Mouse (Mus musculus) cerebellum, adult 9-10 months (tissue): ENCODE measurements at regions not wholly inside any gene's neighbourhood (a gene's known extent, or its start where the extent isn't known, plus 50 kb on each side); places are given as distances from the start of the nearest gene placed in this dataset.

Experiments used
- DNase-seq: peaks from one replicate; pipeline ENCODE4 v3.0.0; 2022

DNA sequence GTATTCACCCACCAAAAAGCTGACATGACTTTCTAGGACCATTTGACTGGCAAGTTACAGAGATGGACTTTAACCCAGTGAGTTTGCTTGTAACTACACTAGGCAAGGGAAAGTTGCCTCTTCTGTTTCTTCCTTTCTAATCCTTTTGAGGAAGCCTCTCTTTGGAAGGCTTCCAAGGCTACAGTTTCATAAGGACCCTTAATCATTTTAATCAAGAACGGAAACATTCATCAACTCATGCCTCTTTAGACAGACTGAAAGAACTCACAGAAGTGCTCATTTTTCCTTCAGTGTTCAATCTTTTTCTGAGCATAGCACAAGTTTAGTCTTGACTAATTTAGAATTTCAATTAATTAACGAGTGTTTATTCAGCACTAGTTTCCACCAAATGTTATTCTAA, 84.2 kb downstream of the Ddx1 start:
- DNase-seq: no peak

DNA sequence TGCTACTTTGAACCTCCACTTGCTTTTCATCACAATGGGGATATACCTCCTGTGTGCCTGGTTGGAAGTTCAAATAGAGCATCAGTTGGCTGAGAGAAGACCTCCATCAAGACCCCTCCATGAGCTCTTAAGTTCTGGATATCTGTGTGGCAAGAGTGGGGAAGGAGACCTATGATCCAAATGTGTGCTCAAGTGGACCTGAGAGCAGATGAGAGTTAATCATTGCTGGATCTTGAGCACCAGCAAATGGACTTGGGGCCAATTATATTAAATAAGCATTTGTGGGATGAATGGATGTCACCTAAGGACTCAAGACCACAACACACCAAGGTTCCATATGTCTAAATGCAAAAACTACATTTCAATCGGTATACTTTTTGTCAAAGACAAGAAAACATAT, 88.0 kb downstream of the Ddx1 start:
- no peak for DNase-seq

DNA sequence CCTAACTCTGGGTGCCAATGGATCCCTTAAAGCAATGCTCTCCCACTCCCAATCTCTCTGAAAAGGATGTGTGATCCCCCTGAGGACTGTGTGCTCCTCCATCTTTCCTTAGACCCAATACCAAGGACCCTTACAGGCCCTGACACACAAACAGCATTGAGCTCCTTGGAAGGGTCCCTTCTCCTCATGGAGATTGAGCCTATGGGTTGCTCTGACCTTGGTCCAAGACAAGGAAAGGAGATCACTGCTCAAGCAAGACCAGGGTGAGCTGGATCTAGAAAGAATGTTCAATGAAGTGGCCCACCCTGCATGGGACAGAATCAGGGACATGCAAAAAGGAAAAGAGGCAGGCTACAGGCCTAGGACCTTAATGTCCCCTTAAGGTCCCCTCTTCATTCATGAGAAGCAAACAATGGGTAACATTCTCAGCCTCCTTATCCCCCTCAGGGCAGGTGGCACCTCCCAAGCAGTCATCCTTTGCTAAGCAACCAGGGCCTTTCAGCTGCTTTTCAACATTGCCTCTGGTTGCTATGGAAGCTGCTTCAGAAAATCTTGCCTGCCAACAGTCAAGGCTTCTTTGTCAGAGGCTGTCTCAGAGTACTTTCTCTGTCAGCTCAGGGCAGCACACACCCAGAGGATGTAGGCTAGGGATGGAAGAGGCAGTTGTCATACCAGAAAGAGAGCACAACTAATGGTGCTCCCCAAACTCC, 89.5 kb downstream of the Ddx1 start:
- DNase-seq: no peak

DNA sequence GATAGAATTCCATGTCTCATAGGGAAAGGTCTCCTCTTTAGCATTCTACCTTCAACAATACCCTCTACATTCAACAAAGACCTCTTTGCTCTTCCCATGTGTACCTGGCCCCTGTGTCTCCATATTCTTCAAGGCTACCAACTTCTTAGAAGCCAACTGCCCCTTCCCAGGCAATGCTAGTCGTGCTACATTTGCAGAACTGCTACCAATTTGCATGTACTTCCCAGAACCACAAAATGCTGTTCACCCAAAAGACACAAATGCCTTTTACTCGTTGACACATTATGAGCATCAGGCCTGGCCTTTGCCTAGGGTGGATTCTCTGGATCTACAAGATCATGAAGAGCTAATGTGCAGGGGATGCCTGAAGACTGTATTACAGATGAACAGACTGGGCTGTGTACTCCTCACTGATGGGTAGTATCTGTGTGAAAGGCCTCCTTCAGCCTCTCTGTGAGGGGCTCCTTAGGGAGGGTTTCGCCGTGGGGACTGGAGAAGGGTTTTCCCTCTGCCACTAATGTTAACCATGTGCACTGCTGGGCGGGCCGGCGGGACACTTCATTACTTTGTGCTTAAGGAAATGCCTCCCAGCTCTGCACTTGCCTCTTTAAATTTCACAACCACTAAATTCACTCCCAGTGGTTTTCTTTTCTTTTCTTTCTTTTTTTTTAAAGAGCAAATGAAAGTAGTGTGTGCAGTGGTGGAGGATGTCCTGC, 91.2 kb downstream of the Ddx1 start:
- DNase-seq: no peak

DNA sequence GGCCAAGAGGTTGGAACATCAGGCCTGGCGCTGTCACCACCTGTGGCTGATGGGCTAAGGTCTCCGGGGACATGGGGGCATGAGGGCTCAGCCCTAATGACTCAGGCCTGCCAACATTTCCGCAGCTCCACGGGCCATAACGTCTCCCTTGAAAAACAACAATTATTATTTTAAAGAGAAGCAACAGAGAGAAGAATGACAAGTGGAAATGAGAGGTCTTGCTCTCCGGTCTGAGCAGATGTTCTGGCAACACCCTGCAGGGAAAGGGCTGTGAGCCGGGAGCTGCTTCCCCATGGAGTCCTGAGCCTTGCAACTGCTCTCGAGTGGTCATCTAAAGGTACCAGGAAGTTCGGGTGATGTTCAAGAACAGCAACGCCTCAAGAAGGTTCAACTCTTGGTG, 91.9 kb downstream of the Ddx1 start:
- DNase-seq: no peak

DNA sequence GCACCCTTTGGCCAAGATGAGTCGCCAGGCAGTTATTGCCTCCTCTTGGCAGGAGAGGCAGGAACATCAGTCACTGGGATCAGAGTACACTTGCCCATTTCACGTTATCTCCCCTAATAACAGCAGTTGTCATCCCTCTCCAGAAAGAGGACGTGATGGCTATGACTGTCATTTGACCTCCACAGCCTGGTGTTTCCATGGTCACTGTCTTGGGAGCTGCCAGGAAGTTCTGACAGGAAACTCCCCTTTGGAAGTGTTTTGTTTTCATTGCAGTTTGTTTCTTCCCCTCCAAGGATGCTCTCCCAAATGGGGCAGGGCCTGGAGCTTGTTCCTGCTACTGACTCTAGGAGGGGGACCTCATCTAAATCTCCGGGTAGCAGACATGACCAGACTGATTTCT, 98.3 kb downstream of the Ddx1 start:
- no peak for DNase-seq

DNA sequence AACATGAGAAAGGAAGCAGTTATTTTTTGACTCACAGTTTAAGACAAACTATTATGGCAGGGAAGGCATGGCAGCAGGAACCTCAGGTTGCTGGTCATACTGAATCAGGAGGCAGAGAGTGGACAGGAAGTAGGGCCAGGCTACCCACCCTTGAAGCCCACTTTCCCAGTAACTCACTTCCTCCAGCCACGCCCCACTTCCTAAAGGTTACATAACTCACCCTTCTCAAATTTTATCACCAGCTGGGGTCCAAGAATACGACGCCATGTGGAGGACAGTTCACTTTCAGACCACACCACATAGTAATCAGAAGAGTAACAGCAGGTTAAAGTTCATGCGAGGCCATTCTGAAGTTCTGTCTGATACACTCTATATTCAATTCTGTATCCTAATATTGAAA, 101.8 kb downstream of the Ddx1 start:
- no peak for DNase-seq

DNA sequence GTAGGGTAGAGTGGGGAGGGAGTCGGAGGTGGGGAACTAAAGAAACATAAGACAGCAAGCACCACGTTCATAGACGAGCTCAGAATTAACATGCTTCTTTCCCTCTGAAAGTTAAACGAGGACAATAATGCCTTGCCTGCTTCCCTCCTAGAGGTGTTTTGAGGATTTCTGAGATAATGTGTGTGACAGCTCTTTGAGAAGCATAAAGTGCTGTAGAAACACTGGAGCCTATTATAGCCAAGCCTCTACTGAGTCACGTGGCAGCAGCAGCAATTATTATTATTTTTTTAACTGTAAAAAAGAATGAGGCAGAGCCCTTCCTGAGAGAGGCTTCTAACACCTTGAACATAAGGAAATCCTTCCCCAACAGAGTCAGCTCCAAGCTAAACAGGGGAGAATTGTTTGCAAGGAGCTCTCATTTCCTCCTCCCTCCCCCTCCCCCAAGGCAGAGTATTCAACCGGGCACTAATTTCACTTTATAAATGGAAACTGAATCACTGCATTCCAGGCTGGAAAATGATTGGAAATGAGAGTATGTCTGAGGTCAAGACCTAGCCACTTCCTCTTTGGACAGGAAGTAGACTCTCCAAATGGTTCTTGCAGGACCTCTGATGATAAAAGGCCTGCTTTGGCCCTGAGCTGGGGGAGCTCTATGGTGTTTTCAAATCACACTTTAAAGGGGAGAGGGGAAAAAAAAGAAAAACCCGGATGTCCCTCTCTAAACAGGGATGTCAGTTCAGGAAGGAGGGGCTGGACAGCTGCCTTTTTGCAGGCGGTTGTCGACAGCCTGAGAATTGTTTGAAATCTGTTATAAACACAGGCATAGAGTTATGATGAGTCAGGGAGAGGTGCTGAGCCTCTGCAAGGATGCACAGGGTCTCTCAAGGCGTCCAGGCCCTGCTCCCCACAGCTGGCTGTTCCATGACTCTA, 103.6 kb downstream of the Ddx1 start:
- no peak for DNase-seq

DNA sequence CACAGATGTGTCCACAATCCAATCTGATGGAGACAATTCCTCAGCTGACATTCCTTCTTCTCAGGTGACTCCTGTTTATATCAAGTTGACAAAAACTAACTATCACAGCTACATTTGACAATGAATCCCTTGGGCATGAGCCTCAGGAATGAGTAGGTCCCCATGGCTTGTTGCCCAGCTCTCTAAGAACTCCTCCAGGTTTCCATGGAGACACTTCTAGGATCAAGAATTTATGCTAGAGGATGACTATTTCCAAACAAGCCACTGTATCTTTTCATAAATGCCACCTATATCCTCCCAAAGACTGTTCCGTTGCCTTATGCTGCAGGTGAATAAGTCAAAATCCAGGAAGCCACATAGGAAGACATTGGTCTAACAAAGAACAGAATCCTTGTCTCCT, 104.3 kb downstream of the Ddx1 start:
- DNase-seq: no peak

DNA sequence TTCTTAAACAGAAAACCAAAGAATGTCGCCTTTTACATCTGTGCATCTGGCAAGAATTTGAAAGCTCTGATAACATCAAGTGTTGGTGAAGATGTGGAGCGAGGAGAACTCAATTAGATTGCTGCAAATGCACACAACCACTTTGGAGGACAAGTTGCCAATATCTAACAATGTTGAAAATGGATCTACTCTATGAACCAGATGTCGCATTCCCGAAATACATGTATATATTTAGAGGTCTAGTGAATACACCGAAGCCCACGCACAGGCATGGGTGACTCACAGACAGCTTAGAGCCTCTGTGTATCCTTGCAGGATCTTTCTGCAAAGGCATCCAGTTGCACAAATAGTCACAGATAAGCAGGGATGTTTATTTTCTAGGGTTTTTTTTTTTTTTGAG, 108.4 kb downstream of the Ddx1 start:
- no peak for DNase-seq

DNA sequence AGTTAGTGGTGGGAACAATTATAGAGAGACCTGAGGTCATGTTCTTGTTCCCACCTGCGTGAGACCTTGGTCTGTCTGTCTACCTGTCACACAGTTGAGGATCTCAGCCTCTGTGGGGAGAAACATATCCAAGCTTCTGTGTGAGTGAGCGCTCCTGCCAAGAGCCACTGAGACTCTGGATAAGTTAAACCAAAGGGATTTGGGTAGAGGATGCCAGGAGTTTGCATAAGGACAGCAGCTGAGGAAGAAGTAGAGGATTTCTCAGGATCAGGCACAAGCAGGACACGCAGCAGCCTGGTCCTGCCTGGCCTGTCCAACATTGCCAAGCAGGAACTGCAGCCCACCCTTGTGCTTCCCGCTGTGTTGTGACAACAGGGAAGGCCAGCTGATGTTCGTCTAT, 109.8 kb downstream of the Ddx1 start:
- no peak for DNase-seq

DNA sequence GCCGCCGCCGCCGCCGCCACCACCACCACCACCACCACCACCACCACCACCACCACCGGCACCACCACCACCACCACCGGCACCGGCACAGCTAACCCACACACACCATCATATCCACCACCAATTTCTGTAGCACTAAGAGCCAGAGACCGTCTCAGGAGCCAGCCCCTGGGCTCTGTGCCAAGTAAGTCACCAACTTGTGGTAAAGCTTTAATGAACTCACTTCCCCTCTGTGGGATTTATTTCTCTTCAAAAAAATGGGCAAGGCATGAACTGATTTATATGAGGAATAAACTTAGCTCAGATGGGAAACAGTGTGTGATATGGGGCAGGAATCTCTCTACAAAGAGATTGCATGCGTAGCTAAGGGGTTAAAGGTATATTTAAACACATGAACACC, 114.8 kb downstream of the Ddx1 start:
- no peak for DNase-seq

DNA sequence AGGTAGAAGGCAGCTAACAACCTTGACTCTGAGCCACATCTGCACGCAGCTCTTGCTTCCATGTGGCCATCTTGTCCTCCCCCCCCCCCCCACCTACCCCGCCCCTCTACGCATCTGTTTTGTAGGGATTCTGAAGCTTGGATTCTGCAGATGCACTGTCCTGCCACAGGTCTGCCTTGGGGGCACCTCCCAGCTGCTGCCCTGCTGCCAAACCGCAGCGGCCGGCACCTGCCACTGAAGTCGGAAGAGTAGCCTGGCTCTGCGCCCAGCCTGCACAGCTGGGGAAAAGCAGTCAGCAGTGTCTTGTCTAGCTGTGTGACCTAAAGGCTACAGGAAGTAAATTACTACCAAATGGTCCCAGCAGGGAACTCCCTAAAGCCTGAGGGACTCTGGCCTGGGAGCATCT, 119.3 kb downstream of the Ddx1 start:
- no peak for DNase-seq

DNA sequence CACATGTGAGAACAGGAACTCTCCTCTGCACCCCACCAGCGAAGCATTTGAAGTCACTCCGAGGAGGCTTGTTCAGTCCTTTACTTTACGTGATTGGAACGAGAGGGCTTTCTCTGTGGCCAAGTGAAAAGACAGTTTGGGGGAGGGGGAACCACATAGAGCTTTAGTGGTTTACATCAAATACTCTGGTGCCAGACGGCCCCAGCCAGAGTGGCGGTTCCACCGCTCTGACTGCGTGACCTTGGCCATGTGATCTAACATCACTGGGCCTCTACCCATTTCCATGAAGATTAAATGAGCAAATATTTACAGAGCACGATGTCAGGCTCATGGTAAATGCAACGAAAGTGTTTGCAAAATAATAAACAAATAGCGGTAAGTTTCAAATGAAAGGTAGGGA, 121.6 kb downstream of the Ddx1 start:
- no peak for DNase-seq

DNA sequence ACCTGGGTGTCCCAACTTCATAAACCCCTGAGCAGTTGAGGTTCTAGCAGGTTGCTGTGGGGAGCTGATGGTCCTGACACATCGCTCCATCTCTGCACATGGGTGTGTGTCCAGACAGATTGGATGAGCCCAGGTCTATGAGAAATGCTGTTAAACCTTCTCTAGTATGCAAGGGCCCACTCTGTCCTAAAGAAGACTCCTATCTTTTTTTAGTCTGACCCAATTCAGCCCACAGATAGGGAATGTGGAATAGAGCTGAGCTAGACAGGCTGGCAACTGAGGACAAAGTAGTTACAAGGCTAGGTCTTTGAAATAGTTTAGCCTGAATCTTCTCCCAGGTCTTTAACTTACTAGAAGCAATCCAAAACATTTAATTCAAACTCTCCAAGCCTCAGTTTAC, 124.0 kb downstream of the Ddx1 start:
- DNase-seq: no peak

DNA sequence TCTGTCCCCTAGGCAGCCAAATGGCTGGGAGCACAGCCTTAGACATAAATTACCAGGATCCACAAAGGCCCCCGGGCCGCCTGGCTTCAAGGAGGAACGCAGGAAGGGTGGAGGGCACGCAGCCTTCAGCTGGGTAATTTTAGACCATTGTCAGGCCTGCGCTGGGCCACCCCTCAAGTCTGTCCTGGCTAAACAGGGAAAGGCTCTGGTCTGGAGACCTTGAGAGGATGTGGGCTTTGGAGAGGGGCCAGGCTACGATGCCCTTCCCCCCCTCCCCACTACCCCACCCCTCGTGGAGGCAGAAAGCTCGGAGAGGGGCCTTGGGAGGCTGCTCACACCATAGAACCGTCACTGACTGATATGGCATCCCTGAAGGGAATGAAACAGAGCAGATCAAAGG, 126.7 kb downstream of the Ddx1 start:
- no peak for DNase-seq

DNA sequence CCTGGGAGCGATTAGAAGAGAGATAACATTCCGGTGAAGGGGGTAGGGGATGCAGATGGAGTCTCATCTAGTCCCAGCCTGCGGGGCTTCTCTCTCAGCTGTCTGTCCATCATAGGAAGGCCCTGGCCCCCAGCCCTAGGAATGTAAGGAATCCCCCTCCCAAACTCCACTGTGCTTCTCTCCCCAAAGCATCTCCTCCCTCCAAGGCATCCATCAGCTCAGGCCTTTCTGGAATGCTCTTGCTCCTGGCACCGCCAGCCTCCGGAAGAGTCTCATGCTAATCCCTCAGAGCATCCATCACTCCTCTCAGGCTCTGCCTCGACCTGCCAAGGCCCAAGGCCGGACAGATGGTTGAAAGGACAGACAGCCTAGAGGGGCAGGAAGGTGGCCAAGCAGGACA, 128.4 kb downstream of the Ddx1 start:
- DNase-seq: no peak

DNA sequence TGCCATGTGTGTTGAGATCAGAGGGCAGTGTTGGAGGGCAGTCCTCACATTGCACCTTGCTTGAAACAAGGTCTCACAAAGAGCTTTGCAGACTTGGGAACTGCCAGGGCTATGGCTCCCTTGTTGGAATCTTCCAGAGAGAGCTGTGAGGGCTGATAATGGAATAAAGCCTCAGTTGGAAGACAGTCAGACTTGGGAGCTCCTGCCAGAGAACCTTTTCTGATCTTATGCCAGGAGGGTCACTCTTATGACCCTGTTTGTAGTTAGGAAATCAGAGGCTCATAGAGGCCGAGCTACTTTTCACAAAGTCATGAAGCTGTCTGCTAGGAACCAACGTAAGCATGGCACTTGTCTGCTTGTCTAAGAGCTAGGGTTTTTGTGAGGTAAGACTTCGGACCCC, 129.4 kb downstream of the Ddx1 start:
- no peak for DNase-seq

DNA sequence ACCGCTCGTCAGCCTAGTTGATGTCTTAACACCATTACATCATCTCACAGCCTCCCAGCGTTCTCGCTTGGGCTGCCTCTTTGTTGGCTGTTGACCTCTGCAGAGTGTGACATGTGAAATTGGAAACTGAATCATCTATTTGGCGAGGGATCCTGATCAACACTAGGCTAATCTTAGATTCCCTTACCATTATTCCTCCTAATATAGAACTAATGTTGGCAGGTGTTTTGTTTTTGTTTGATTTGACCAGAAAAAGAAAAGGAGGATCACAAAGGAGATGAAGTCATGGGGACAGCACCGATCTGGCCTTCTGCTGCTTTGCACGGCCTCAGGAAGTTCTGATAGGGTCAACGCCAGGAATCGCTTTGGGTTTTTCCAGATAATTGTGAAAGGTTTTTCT, 131.0 kb downstream of the Ddx1 start:
- no peak for DNase-seq

DNA sequence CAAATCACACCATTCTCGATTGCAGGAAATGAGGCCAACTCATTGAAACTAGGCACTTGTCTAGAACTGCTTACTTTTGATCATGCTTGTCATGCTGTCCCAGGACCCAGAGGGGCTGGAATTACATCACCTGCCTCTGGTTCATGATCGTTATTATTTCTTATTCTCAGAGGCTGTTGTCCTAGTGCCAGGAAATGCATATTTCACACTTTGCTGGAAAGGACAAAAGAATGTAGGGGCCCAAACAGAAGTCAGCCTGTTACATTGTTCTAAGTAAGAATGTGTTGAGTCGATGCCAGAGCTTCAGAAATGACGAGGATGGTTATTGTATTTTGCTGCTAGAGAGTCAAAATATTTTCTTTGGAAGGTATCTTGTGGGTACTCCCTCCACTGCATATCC, 134.7 kb downstream of the Ddx1 start:
- no peak for DNase-seq

DNA sequence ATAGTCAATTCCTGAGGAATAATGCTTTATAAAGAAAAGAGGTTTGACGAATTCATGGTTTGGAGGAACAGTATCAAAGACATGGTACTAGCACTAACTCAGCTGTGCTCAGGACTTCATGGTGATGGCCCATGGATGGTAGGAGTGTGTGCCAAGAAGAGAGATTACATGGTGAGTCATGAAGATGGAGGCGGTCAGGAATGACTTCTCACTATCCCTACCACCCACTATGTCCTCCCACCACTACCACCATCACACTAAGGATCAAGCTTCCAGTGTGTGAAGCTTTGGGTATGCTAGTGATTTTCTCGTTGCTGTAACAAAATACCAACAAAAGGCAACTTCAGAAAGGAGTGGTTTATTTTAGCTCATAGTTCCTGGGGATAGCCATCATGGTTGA, 142.1 kb downstream of the Ddx1 start:
- DNase-seq: no peak

DNA sequence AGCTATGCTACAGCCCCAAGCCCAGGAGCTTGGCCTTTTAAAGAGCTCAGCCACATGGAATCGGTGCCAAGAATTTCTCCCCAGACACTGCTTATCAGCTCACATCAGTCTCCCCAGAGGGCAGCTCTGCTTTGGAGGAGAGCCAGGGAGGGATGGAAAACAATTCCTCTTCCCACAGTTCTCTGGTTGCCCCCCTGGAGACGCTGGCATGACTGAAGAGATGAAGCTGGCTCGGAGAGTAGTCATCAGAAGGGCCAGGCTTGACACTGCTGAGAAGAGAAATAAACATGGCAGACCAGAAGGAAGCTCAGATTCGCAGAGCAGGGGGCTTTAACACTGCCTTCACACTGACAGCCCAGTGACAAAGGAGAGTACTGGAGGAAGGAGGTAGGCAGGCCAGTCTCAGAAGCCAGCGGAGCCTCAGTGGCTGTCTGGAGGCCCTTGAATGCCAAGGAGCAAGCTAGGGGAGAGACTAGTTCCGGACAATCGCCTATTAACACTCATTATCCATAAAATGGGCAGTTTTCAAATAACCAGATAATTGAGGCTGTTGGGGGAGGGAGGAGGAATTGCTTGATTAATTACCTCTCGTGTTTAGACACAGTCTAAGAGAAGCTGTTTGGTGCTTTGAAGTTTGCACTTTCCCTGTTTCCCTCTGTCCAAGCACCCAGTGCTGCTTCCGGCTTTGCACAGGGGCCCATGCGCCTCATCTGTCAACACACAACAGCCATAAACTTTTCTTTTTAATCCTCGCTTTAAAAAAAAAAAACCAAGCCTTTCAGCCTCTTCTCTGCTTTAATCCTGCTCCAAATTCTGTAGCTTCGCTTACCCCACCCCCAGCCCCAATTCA, 148.3 kb downstream of the Ddx1 start:
- no peak for DNase-seq
